Mouse (Mus musculus) stomach, postnatal 0 days (tissue): ENCODE measurements around the gene Olfr380.

Source experiments
- CTCF ChIP-seq: IDR thresholded peaks from 2 replicates; pipeline ENCODE4 v1.5.1; 2016; ENCODE audit warnings: antibody characterized with exemption, low read depth, mild to moderate bottlenecking, moderate library complexity
- EP300 ChIP-seq: optimal IDR thresholded peaks from 2 replicates; pipeline ENCODE3; 2016; ENCODE audit warnings: antibody characterized with exemption

DNA sequence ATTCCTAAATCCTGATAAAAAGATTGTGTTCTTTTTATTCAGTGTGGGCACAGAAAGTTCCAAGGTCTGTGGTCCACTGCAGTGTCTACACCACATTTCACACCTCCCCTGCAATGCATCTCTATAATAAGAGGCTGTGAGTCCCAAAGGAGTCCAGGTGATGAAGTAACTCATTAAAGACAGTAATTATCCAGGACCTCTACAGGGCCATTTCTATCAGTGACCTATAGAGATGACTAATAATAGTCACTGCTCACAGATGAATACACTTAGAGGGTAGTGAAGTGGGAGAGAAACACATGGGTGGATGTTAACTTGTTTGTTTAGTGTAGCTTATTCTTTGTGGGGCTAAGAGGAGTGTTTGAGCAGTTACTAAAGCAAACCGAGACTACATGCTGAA is 28.9 kb downstream of the Olfr380 start, which contains the start of gene Olfr378:
- no peak for TF ChIP-seq EP300
- TF ChIP-seq CTCF: no peak
